Mouse (Mus musculus): ENCODE measurements around the gene Morn4. TPM values are rescaled to one million over a fixed set of nuclear protein-coding genes. Genes with fewer than 3 reads are reported as not detected.

Gene Morn4
- polyA plus RNA-seq, 1 experiment from 2014 or later, result 30.0 TPM

GRCm38 (mm10) chr19:42037167-42037702 lies 48.9 kb downstream of the Morn4 start:
- Histone ChIP-seq H3K27ac (replicated peaks) (no peak overlapping the region), H3K4me1 (peaks cover 29% of the 10 kb centered on the region), H3K27me3 (no peaks in the 10 kb centered on the region), H3K36me3 (0 out of 2 replicates have a peak, but pooled peaks cover 7% of the 10 kb centered on the region), H3K9me3 (replicated peaks) (no peaks in the 10 kb centered on the region), H3K4me3 (replicated peaks) (no peak overlapping the region), H3K4me2 (replicated peaks) (no peak overlapping the region), H3K9ac (no peak overlapping the region)
- no peak for ATAC-seq (ENCODE audit: insufficient number of reproducible peaks, low FRiP score, low TSS enrichment, low read depth)
- 66% methylated on average over 11 of the region's 11 CpGs for WGBS

GRCm38 (mm10) chr19:42036357-42036756 lies 49.8 kb downstream of the Morn4 start:
- H3K9me3 ChIP-seq (replicated peaks), result no peaks in the 10 kb centered on the region
- no peak overlapping the region for H3K9ac ChIP-seq
- no peak overlapping the region for H3K4me2 ChIP-seq (replicated peaks)
- no peak overlapping the region for H3K4me3 ChIP-seq (replicated peaks)
- H3K27ac ChIP-seq (replicated peaks), result no peak overlapping the region
- H3K27me3 ChIP-seq, result no peaks in the 10 kb centered on the region
- ATAC-seq (ENCODE audit: insufficient number of reproducible peaks, low FRiP score, low TSS enrichment, low read depth), result no peak
- WGBS, result 64% methylated on average over 3 of the region's 3 CpGs
- H3K4me1 ChIP-seq, result peaks cover 29% of the 10 kb centered on the region
- 0 out of 2 replicates have a peak, but pooled peaks cover 7% of the 10 kb centered on the region for H3K36me3 ChIP-seq

DNA sequence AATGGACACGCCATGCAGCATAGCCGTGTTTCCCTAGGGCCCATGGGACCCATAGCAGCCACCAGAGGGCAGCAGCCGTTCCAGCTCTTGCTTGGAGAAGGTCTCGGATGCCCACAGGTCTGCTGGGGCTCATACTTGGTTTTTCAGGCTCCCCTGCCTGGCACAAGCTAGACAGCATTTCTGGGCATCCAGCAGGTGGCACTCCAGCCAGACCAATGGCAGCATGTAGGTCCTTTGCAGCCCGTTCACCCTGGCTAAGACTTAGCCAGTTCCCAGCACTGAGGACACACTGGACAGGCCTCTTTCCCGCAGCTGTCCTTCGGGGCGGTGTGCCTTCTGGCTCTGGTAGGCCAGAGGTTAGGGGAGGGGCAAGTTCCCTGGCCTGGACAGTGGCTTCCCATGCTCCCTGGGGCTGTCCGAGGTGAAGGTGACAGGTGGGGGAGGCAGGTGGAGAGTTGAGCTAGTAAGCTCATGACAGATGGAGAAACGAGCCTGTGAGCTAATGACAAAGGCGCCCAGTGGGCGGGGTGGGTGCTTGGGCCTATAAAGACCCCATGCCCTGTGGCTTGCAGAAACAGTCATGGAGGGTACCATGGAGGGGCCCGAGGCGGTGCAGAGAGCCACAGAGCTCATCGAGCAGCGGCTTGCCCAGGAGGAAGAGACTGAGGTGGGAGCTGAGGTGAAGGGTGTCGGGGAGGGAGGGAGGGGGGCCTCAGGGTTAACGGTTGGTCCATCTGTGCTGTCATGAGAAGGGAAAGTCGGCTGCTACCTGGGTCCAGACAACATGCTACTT lies 50.5 kb downstream of the Morn4 start, which contains the start of gene Ankrd2:
Gene Ankrd2 (plus strand): TSS at position 545 of the 793 bp plus-strand sequence.
- Histone ChIP-seq H3K4me1 (peaks cover 29% of the 10 kb centered on the region), H3K4me3 (replicated peaks) (no peak within 1 kb of the TSS), H3K27me3 (no peaks in the 10 kb centered on the region), H3K27ac (replicated peaks) (peak within 1 kb of the TSS; percentile 85), H3K4me2 (replicated peaks) (no peak within 1 kb of the TSS), H3K36me3 (0 out of 2 replicates have a peak, but pooled peaks cover 7% of the 10 kb centered on the region), H3K9ac (no peak within 1 kb of the TSS), H3K9me3 (replicated peaks) (no peaks in the 10 kb centered on the region)
- ATAC-seq (ENCODE audit: insufficient number of reproducible peaks, low FRiP score, low TSS enrichment, low read depth), result peak; percentile 64
- 63% methylated on average over 19 of the region's 19 CpGs for WGBS

- ATAC-seq (ENCODE audit: insufficient number of reproducible peaks, low FRiP score, low TSS enrichment, low read depth), result peak; percentile 16; the same call in 1 of the 2 replicates
These were observed 51.2 kb downstream of the Morn4 start for GRCm38 (mm10) chr19:42034881-42035455.

GRCm38 (mm10) chr19:42034146-42034775 lies 51.9 kb downstream of the Morn4 start:
- no peaks in the 10 kb centered on the region for H3K27me3 ChIP-seq
- no peaks in the 10 kb centered on the region for H3K9me3 ChIP-seq (replicated peaks)
- peak overlapping the region; percentile 85 for H3K27ac ChIP-seq (replicated peaks)
- H3K4me1 ChIP-seq, result peaks cover 29% of the 10 kb centered on the region
- H3K4me3 ChIP-seq (replicated peaks), result no peak overlapping the region
- 42% methylated on average over 9 of the region's 9 CpGs for WGBS
- peak; percentile 41 for ATAC-seq (ENCODE audit: insufficient number of reproducible peaks, low FRiP score, low TSS enrichment, low read depth)
- H3K36me3 ChIP-seq, result 0 out of 2 replicates have a peak, but pooled peaks cover 7% of the 10 kb centered on the region
- 0 out of 2 replicates have a peak overlapping the region, but pooled peaks have one; percentile 12 for H3K4me2 ChIP-seq (replicated peaks)
- no peak overlapping the region for H3K9ac ChIP-seq

More at GRCm38 (mm10) chr19:42034881-42035455, 51.2 kb downstream of the Morn4 start:
- H3K4me1 ChIP-seq, result peaks cover 29% of the 10 kb centered on the region
- H3K4me2 ChIP-seq (replicated peaks), result 0 out of 2 replicates have a peak overlapping the region, but pooled peaks have one; percentile 12
- 39% methylated on average over 11 of the region's 11 CpGs for WGBS
- no peaks in the 10 kb centered on the region for H3K27me3 ChIP-seq
- H3K9ac ChIP-seq, result no peak overlapping the region
- no peaks in the 10 kb centered on the region for H3K9me3 ChIP-seq (replicated peaks)
- H3K27ac ChIP-seq (replicated peaks), result peak overlapping the region; percentile 85
- H3K36me3 ChIP-seq, result 0 out of 2 replicates have a peak, but pooled peaks cover 7% of the 10 kb centered on the region
- H3K4me3 ChIP-seq (replicated peaks), result no peak overlapping the region

- Histone ChIP-seq H3K27ac (replicated peaks) (peak overlapping the region; percentile 85), H3K4me2 (replicated peaks) (no peak overlapping the region), H3K4me3 (replicated peaks) (no peak overlapping the region), H3K27me3 (no peaks in the 10 kb centered on the region), H3K4me1 (peaks cover 29% of the 10 kb centered on the region), H3K9me3 (replicated peaks) (no peaks in the 10 kb centered on the region), H3K36me3 (0 out of 2 replicates have a peak, but pooled peaks cover 7% of the 10 kb centered on the region), H3K9ac (no peak overlapping the region)
- 73% methylated on average over 14 of the region's 14 CpGs for WGBS
- ATAC-seq (ENCODE audit: insufficient number of reproducible peaks, low FRiP score, low TSS enrichment, low read depth), result no peak
These were observed 52.5 kb downstream of the Morn4 start for GRCm38 (mm10) chr19:42033611-42034010.

- 68% methylated on average over 5 of the region's 5 CpGs for WGBS
- Histone ChIP-seq H3K27ac (replicated peaks) (no peak overlapping the region), H3K4me1 (peaks cover 31% of the 10 kb centered on the region), H3K9ac (no peak overlapping the region), H3K4me3 (replicated peaks) (no peak overlapping the region), H3K9me3 (replicated peaks) (no peaks in the 10 kb centered on the region), H3K27me3 (no peaks in the 10 kb centered on the region), H3K36me3 (0 out of 2 replicates have a peak, but pooled peaks cover 7% of the 10 kb centered on the region), H3K4me2 (replicated peaks) (no peak overlapping the region)
- ATAC-seq (ENCODE audit: insufficient number of reproducible peaks, low FRiP score, low TSS enrichment, low read depth), result no peak
These were observed 55.0 kb downstream of the Morn4 start for GRCm38 (mm10) chr19:42031112-42031511.

DNA sequence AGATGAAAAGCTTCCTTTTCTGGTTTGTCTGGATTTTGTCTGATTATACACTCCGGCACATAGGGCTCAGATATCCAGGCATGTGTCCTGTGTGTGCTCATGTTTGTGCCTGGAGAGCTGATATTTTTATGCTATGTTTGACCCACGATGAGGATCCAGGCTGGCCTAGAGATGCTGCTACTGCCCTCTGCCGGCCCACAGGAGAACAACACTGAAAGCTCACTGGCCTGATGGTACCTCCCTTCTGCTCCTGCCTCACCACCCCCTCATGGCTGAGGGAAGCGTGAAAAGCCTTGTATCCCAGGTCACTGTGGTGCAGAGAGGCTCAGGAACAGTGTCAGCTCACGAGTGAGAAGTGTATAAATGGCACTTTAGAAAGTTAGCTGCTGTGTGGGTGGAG lies 60.0 kb downstream of the Morn4 start:
- Histone ChIP-seq H3K4me1 (peaks cover 30% of the 10 kb centered on the region), H3K4me2 (replicated peaks) (no peak overlapping the region), H3K9me3 (replicated peaks) (no peaks in the 10 kb centered on the region), H3K9ac (no peak overlapping the region), H3K27me3 (no peaks in the 10 kb centered on the region), H3K27ac (replicated peaks) (no peak overlapping the region), H3K36me3 (no peaks in the 10 kb centered on the region), H3K4me3 (replicated peaks) (no peak overlapping the region)
- ATAC-seq (ENCODE audit: insufficient number of reproducible peaks, low FRiP score, low TSS enrichment, low read depth), result peak; percentile 25; the same call in 1 of the 2 replicates
- WGBS, result 3% methylated on average over 5 of the region's 5 CpGs

Other genes starting within 250 kb of the Morn4 start
- gene Frat2, start 238.2 kb downstream of the Morn4 start, polyA plus RNA-seq (2015; fragmentation: Nextera tagmentation; extraction: Ambion mirVana), result 5.6 and 7.1 TPM in 2 replicates
- gene Rrp12, start 190.2 kb downstream of the Morn4 start, polyA plus RNA-seq (2015; fragmentation: Nextera tagmentation; extraction: Ambion mirVana), result 16.1 and 16.7 TPM in 2 replicates
- gene Pgam1, start 174.4 kb downstream of the Morn4 start, polyA plus RNA-seq (2015; fragmentation: Nextera tagmentation; extraction: Ambion mirVana), result 568 and 639 TPM in 2 replicates
- gene Exosc1, start 152.9 kb downstream of the Morn4 start, polyA plus RNA-seq (2015; fragmentation: Nextera tagmentation; extraction: Ambion mirVana), result 71.5 and 72.8 TPM in 2 replicates
- 87.2 and 92.4 TPM in 2 replicates for gene Zdhhc16, start 152.9 kb downstream of the Morn4 start, polyA plus RNA-seq (2015; fragmentation: Nextera tagmentation; extraction: Ambion mirVana)
- 35.2 and 42.0 TPM in 2 replicates for gene Mms19, start 105.2 kb downstream of the Morn4 start, polyA plus RNA-seq (2015; fragmentation: Nextera tagmentation; extraction: Ambion mirVana)
- gene Ubtd1, start 104.6 kb downstream of the Morn4 start, polyA plus RNA-seq (2015; fragmentation: Nextera tagmentation; extraction: Ambion mirVana), result 33.2 and 34.2 TPM in 2 replicates
- 1.6 and 1.9 TPM in 2 replicates for gene Ankrd2, start 50.4 kb downstream of the Morn4 start, polyA plus RNA-seq (2015; fragmentation: Nextera tagmentation; extraction: Ambion mirVana)
- 1.7 TPM in 2 replicates for gene Hoga1, start 40.7 kb downstream of the Morn4 start, polyA plus RNA-seq (2015; fragmentation: Nextera tagmentation; extraction: Ambion mirVana)
- 0.16 TPM in 1 of 2 replicates, not detected in the other for gene 4933411K16Rik, start 34.1 kb downstream of the Morn4 start, polyA plus RNA-seq (2015; fragmentation: Nextera tagmentation; extraction: Ambion mirVana)
- 27.1 and 28.0 TPM in 2 replicates for gene Pi4k2a, start 4.1 kb upstream of the Morn4 start, polyA plus RNA-seq (2015; fragmentation: Nextera tagmentation; extraction: Ambion mirVana)
- gene Avpi1, start 42.7 kb upstream of the Morn4 start, polyA plus RNA-seq (2015; fragmentation: Nextera tagmentation; extraction: Ambion mirVana), result 51.0 and 53.6 TPM in 2 replicates
- 15.2 and 20.3 TPM in 2 replicates for gene Marveld1, start 61.0 kb upstream of the Morn4 start, polyA plus RNA-seq (2015; fragmentation: Nextera tagmentation; extraction: Ambion mirVana)
- gene Zfyve27, start 77.6 kb upstream of the Morn4 start, polyA plus RNA-seq (2015; fragmentation: Nextera tagmentation; extraction: Ambion mirVana), result 26.2 and 28.8 TPM in 2 replicates
- 6.3 and 8.7 TPM in 2 replicates for gene Sfrp5, start 115.9 kb upstream of the Morn4 start, polyA plus RNA-seq (2015; fragmentation: Nextera tagmentation; extraction: Ambion mirVana)
- gene Golga7b, start 161.2 kb upstream of the Morn4 start, polyA plus RNA-seq (2015; fragmentation: Nextera tagmentation; extraction: Ambion mirVana), result 6.7 and 7.7 TPM in 2 replicates

Data from embryonic facial prominence, embryonic 15.5 days (tissue).